In genomic region chr17:6429945-6430344, GRCm38 (mm10) we compare ENCODE assay signal across 8 mouse cellular contexts. TPM values are rescaled to one million over a fixed set of nuclear protein-coding genes. Genes with fewer than 3 reads are reported as not detected.
DNase-seq lines count a peak whose midpoint lies in the region; ATAC-seq and TF ChIP-seq lines count a peak whose summit lies in the region.
"Not testable (repeated sequence)": the region's sequence is repeated elsewhere in the genome, so short reads cannot be mapped to it uniquely, and the experiment has no call there.

TSS of gene Dynlt1b (plus strand) at chr17:6430112.

- peak within 1 kb of the TSS; percentile 43 for H3K27ac ChIP-seq in heart, embryonic 12.5 days (ENCODE audit: poor library complexity, severe bottlenecking)
- not testable (repeated sequence) for H3K27ac ChIP-seq in kidney, postnatal 0 days; stomach, embryonic 14.5 days (ENCODE audit: low read length)
- peak within 1 kb of the TSS; percentile 17; the same call in 1 of the 2 replicates for H3K27ac ChIP-seq in liver, embryonic 11.5 days (ENCODE audit: low read depth, low read length)

- peak within 1 kb of the TSS; percentile 75 for H3K9ac ChIP-seq in heart, embryonic 12.5 days
- H3K9ac ChIP-seq in kidney, postnatal 0 days (ENCODE audit: low read depth, low read length), result peak within 1 kb of the TSS; percentile 56
- peak within 1 kb of the TSS; percentile 74 for H3K9ac ChIP-seq in liver, embryonic 11.5 days (ENCODE audit: low read depth, low read length)
- H3K9ac ChIP-seq in stomach, embryonic 14.5 days (replicated peaks; ENCODE audit: low read depth, low read length), result not testable (repeated sequence)

- H3K36me3 ChIP-seq in C2C12 (ENCODE audit: control insufficient read depth, insufficient read depth); kidney, postnatal 0 days (ENCODE audit: insufficient read depth, low read length); liver, embryonic 11.5 days (ENCODE audit: control insufficient read depth, insufficient read depth, low read length); stomach, embryonic 14.5 days (ENCODE audit: control insufficient read depth, insufficient read depth, low read length): not testable (repeated sequence)
- peaks cover 12% of the 10 kb centered on the region for H3K36me3 ChIP-seq in erythroblast, embryonic 14.5 days (ENCODE audit: control insufficient read depth)
- peaks cover 14% of the 10 kb centered on the region for H3K36me3 ChIP-seq in heart, embryonic 12.5 days

- not testable (repeated sequence) for H3K4me1 ChIP-seq in erythroblast, embryonic 14.5 days (ENCODE audit: control insufficient read depth); heart, embryonic 12.5 days (replicated peaks); kidney, postnatal 0 days (replicated peaks; ENCODE audit: insufficient read depth, low read length); liver, embryonic 11.5 days (replicated peaks; ENCODE audit: control insufficient read depth, insufficient read depth, low read length); stomach, embryonic 14.5 days (ENCODE audit: control insufficient read depth, insufficient read depth, low read length)

- under 1% methylated on average over 27 of the region's 27 CpGs for WGBS in heart, embryonic 12.5 days
- 1% methylated on average over 27 of the region's 27 CpGs for WGBS in kidney, postnatal 0 days
- 1% methylated on average over 27 of the region's 27 CpGs for WGBS in liver, embryonic 11.5 days
- WGBS in stomach, embryonic 14.5 days, result under 1% methylated on average over 27 of the region's 27 CpGs

- TF ChIP-seq CTCF in C2C12 (IDR thresholded peaks at IDR 0.05; ENCODE audit: control insufficient read depth, insufficient read depth, insufficient read length); brain, embryonic 14.5 days (IDR thresholded peaks at IDR 0.05; ENCODE audit: borderline replicate concordance, extremely low read depth, insufficient read depth, insufficient read length): not testable (repeated sequence)
- TF ChIP-seq CTCF in kidney, postnatal 0 days (IDR thresholded peaks at IDR 0.05; ENCODE audit: low read depth), result peak; percentile 47; the same call in 1 of the 2 replicates

- not testable (repeated sequence) for H3K79me3 ChIP-seq in C2C12 (ENCODE audit: low read depth)

- H3K4me3 ChIP-seq in C2C12 (ENCODE audit: insufficient read depth, poor library complexity, severe bottlenecking), result peak within 1 kb of the TSS; percentile 39
- H3K4me3 ChIP-seq in erythroblast, embryonic 14.5 days (replicated peaks), result peak within 1 kb of the TSS; percentile 56
- H3K4me3 ChIP-seq in heart, embryonic 12.5 days, result peak within 1 kb of the TSS; percentile 50
- H3K4me3 ChIP-seq in kidney, postnatal 0 days (replicated peaks; ENCODE audit: low read depth, low read length), result peak within 1 kb of the TSS; percentile 54
- peak within 1 kb of the TSS; percentile 53 for H3K4me3 ChIP-seq in liver, embryonic 11.5 days (ENCODE audit: low read depth, low read length)
- H3K4me3 ChIP-seq in stomach, embryonic 14.5 days (ENCODE audit: low read depth, low read length), result peak within 1 kb of the TSS; percentile 41

- H3K27me3 ChIP-seq in C2C12 (ENCODE audit: control insufficient read depth, insufficient read depth, insufficient read length); erythroblast, embryonic 14.5 days (ENCODE audit: control insufficient read depth); heart, embryonic 12.5 days (replicated peaks); kidney, postnatal 0 days (ENCODE audit: insufficient read depth, low read length); liver, embryonic 11.5 days (replicated peaks; ENCODE audit: control insufficient read depth, insufficient read depth, low read length); stomach, embryonic 14.5 days (ENCODE audit: control insufficient read depth, insufficient read depth, low read length): not testable (repeated sequence)

- H3K4me2 ChIP-seq in heart, embryonic 12.5 days, result peak within 1 kb of the TSS; percentile 58
- peak within 1 kb of the TSS; percentile 56 for H3K4me2 ChIP-seq in kidney, postnatal 0 days (ENCODE audit: low read length)
- H3K4me2 ChIP-seq in liver, embryonic 11.5 days, result peak within 1 kb of the TSS; percentile 52
- peak within 1 kb of the TSS; percentile 37 for H3K4me2 ChIP-seq in stomach, embryonic 14.5 days (replicated peaks; ENCODE audit: low read depth, low read length)

- H3ac ChIP-seq in C2C12 (ENCODE audit: control insufficient read depth, insufficient read length, low read depth), result not testable (repeated sequence)

- TF ChIP-seq POLR2A in brain, embryonic 14.5 days (IDR thresholded peaks at IDR 0.05; ENCODE audit: borderline replicate concordance, extremely low read depth, insufficient read depth, insufficient read length, poor library complexity, severe bottlenecking), result peak; percentile 76; the same call in 1 of the 2 replicates

- ATAC-seq in heart, embryonic 12.5 days (ENCODE audit: insufficient number of reproducible peaks, low FRiP score), result peak; percentile 98
- ATAC-seq in kidney, postnatal 0 days (replicated peaks; ENCODE audit: low FRiP score, low read depth), result peak; percentile 98
- peak; percentile 98 for ATAC-seq in liver, embryonic 11.5 days (replicated peaks; ENCODE audit: low FRiP score)
- peak; percentile 98 for ATAC-seq in stomach, embryonic 14.5 days (ENCODE audit: insufficient number of reproducible peaks, insufficient read depth, low FRiP score, low read depth)

- DNase-seq in brain, embryonic 14.5 days (ENCODE audit: low read depth), result peak; percentile 97
- DNase-seq in kidney, postnatal 0 days (ENCODE audit: low spot score), result peak; percentile 100
- DNase-seq in liver, embryonic 11.5 days (ENCODE audit: low spot score), result peak; percentile 100
- peak; percentile 97 for DNase-seq in naive thymus-derived CD4-positive, alpha-beta T cell, adult 2 months (ENCODE audit: low read depth)

- not testable (repeated sequence) for H3K79me2 ChIP-seq in C2C12 (ENCODE audit: control insufficient read depth, insufficient read depth)

- not testable (repeated sequence) for H3K9me3 ChIP-seq in erythroblast, embryonic 14.5 days (ENCODE audit: control insufficient read depth, low read length); heart, embryonic 12.5 days (replicated peaks); kidney, postnatal 0 days (replicated peaks; ENCODE audit: low read length); liver, embryonic 11.5 days (ENCODE audit: control insufficient read depth, low read length); stomach, embryonic 14.5 days (ENCODE audit: control insufficient read depth, low read depth, low read length)

RNA-seq across cellular contexts. Expression of gene Dynlt1b, which starts in this region (rescaled TPM):
- polyA plus RNA-seq in C2C12 (2012; fragmentation: generic; extraction: Trizol), result 232 TPM
- 782 and 938 TPM in 2 replicates for polyA plus RNA-seq in brain, embryonic 14.5 days (2012; rRNA removed)
- polyA plus RNA-seq in erythroblast, embryonic 14.5 days (2012), result 2.4 and 2.6 TPM in 2 replicates
- polyA plus RNA-seq in heart, embryonic 12.5 days (2016; fragmentation: Nextera tagmentation; extraction: Ambion mirVana), result 418 and 422 TPM in 2 replicates
- 569 and 632 TPM in 2 replicates for polyA plus RNA-seq in kidney, postnatal 0 days (2015; fragmentation: Nextera tagmentation; extraction: Ambion mirVana)
- 327 and 369 TPM in 2 replicates for polyA plus RNA-seq in liver, embryonic 11.5 days (2014; fragmentation: Nextera tagmentation; extraction: Ambion mirVana)
- 610 and 627 TPM in 2 replicates for polyA plus RNA-seq in stomach, embryonic 14.5 days (2014; fragmentation: Nextera tagmentation; extraction: Ambion mirVana)

Comparison
In these comparisons a context has a peak if more than half of its experiments do, and no peak if none do; other contexts are left out.
1. RNA of gene Dynlt1b (polyA plus RNA-seq): 782 to 938 TPM in brain, embryonic 14.5 days, 569 to 632 TPM in kidney, postnatal 0 days, 610 to 627 TPM in stomach, embryonic 14.5 days, 418 to 422 TPM in heart, embryonic 12.5 days, 327 to 369 TPM in liver, embryonic 11.5 days and 232 TPM in C2C12 (single experiment); 2.4 to 2.6 TPM in erythroblast, embryonic 14.5 days; every median in the first group is over 10 times any median in the second.
2. Peak in every context shown above with its lines, with median percentiles within 50 percentile points of each other: H3K4me3 ChIP-seq, DNase-seq, ATAC-seq and H3K4me2 ChIP-seq.